Mouse (Mus musculus): ENCODE results near the gene Brd1.
"Not testable (repeated sequence)": the region's sequence is repeated elsewhere in the genome, so short reads cannot be mapped to it uniquely, and the experiment has no call there.

The Brd1 gene

GRCm38 (mm10) chr15:88733834-88734571 is at the start of gene Brd1:
Gene Brd1, minus strand, starts transcription at chr15:88734233.
- DNase-seq (ENCODE audit: low read depth, low spot score): peak; percentile 65

- DNase-seq (ENCODE audit: low read depth, low spot score): not testable (repeated sequence)
Measured at GRCm38 (mm10) chr15:88774630-88775029, 40.6 kb upstream of the Brd1 start.

- DNase-seq (ENCODE audit: low read depth, low spot score): no peak
Measured at GRCm38 (mm10) chr15:88768537-88768936, 34.5 kb upstream of the Brd1 start.

- DNase-seq (ENCODE audit: low read depth, low spot score): peak; percentile 78
Measured at GRCm38 (mm10) chr15:88766139-88766538, 32.1 kb upstream of the Brd1 start.

- no peak for DNase-seq (ENCODE audit: low read depth, low spot score)
Measured at GRCm38 (mm10) chr15:88761551-88761950, 27.5 kb upstream of the Brd1 start.

- DNase-seq (ENCODE audit: low read depth, low spot score): no peak
Measured at GRCm38 (mm10) chr15:88758061-88758460, 24.0 kb upstream of the Brd1 start.

GRCm38 (mm10) chr15:88755761-88756160 is 21.7 kb upstream of the Brd1 start:
- no peak for DNase-seq (ENCODE audit: low read depth, low spot score)

GRCm38 (mm10) chr15:88754896-88755295 is 20.9 kb upstream of the Brd1 start:
- DNase-seq (ENCODE audit: low read depth, low spot score): no peak

GRCm38 (mm10) chr15:88752403-88752733 is 18.3 kb upstream of the Brd1 start:
- DNase-seq (ENCODE audit: low read depth, low spot score): no peak

- peak; percentile 86 for DNase-seq (ENCODE audit: low read depth, low spot score)
Measured at GRCm38 (mm10) chr15:88751564-88752402, 17.8 kb upstream of the Brd1 start, which contains the start of gene Zbed4. Gene Zbed4, plus strand, starts transcription at chr15:88751660.

GRCm38 (mm10) chr15:88750677-88751563 is 16.9 kb upstream of the Brd1 start:
- peak; percentile 99 for DNase-seq (ENCODE audit: low read depth, low spot score)

- no peak for DNase-seq (ENCODE audit: low read depth, low spot score)
Measured at GRCm38 (mm10) chr15:88750032-88750431, 16.0 kb upstream of the Brd1 start.

- not testable (repeated sequence) for DNase-seq (ENCODE audit: low read depth, low spot score)
Measured at GRCm38 (mm10) chr15:88749617-88750016, 15.6 kb upstream of the Brd1 start.

GRCm38 (mm10) chr15:88745926-88746325 is 11.9 kb upstream of the Brd1 start:
- DNase-seq (ENCODE audit: low read depth, low spot score): peak; percentile 44

- no peak for DNase-seq (ENCODE audit: low read depth, low spot score)
Measured at GRCm38 (mm10) chr15:88745347-88745746, 11.3 kb upstream of the Brd1 start.

GRCm38 (mm10) chr15:88743371-88743770 is 9.3 kb upstream of the Brd1 start:
- not testable (repeated sequence) for DNase-seq (ENCODE audit: low read depth, low spot score)

- DNase-seq (ENCODE audit: low read depth, low spot score): no peak
Measured at GRCm38 (mm10) chr15:88741366-88741765, 7.3 kb upstream of the Brd1 start.

- no peak for DNase-seq (ENCODE audit: low read depth, low spot score)
Measured at GRCm38 (mm10) chr15:88738466-88738865, 4.4 kb upstream of the Brd1 start.

GRCm38 (mm10) chr15:88736166-88736565 is 2.1 kb upstream of the Brd1 start:
- DNase-seq (ENCODE audit: low read depth, low spot score): no peak

- peak; percentile 72 for DNase-seq (ENCODE audit: low read depth, low spot score)
Measured at GRCm38 (mm10) chr15:88733041-88733751, 837 bp downstream of the Brd1 start.

- DNase-seq (ENCODE audit: low read depth, low spot score): no peak
Measured at GRCm38 (mm10) chr15:88732405-88733020, 1.5 kb downstream of the Brd1 start.
